Mouse (Mus musculus) brain, embryonic 18.5 days (tissue): ENCODE measurements around the gene Wdr83.
"Not testable (repeated sequence)": the region's sequence is repeated elsewhere in the genome, so short reads cannot be mapped to it uniquely, and the experiment has no call there.

Source experiments
- DNase-seq: peaks from one replicate; pipeline ENCODE4 v3.0.0-alpha.2; 2012; ENCODE audit warnings: low read depth, low spot score

Gene Wdr83

DNA sequence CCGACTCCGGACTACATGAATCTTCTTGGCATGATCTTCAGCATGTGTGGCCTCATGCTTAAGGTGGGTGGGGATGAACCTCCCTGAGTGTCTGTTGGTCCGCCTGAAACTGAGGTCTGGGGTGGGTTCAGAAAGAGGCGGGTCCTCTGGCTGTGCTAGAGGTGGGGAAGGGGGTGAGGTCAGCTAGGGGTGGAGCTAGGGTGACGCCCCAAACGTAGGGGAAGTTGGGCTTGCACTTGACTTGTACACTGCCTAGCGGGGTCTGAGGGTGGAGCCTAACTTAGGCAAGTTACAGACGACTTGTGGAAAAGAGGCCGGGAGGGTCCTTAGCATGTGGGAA is at the start of gene Wdr83:
Gene Wdr83, minus strand, starts transcription at position 91 of the 340 bp plus-strand sequence.
- no peak for DNase-seq

DNA sequence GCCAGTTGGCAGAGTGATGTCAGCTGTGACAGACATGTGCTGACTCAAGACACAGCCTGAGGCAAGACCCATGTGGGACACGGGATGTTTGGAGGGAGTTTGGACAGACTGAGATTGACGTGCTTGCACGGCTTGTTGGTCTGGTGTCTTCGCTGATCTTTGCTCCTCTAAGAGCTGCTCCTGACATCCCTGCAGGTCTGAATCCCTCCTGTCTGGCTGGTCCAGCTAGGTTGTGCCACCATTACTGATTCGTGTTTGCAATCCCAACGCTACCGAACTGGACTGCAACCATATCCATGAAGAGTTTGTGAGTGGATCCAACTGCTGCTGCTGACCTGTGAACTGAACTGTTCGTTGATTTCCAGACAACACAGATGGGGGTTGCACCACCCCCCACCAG is 42.6 kb upstream of the Wdr83 start:
- DNase-seq, result no peak

DNA sequence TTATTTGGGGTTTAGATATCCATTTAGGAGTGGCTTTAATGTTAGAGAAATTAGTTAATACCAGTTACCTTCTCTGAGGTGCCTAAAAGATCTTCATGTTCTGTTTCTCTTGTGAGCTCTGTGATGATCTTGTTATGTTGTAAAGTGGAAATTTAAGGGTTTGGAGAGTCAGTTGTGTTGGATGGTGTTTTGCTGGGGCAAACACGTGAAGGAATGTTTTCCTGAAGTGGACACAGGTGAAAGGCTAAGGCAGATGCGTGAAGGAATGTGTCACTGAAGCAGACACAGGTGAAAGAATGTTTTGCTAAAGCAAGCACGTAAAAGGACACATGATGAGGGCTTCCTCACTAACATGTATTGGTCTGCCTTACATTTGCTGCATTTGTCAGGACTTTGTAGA is 41.9 kb upstream of the Wdr83 start, which contains the start of gene Zfp791:
Gene Zfp791, minus strand, starts transcription at position 101 of the 400 bp plus-strand sequence.
- no peak for DNase-seq

DNA sequence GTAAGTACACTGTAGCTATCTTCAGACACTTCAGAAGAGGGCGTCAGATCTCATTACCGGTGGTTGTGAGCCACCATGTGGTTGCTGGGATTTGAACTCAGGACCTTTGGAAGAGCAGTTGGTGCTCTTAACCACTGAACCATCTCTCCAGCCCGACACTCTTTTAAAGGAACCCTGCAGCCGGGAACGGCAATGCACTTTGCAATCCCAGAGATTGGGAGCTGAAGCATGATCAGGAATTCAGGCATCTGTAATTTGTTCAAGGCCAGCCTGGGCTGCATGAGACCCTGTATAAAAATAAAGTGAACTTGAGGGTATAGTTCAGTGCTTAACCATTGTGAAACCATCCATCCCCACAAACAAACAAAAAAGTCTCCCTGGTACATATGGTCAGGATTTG is 39.1 kb upstream of the Wdr83 start:
- not testable (repeated sequence) for DNase-seq

DNA sequence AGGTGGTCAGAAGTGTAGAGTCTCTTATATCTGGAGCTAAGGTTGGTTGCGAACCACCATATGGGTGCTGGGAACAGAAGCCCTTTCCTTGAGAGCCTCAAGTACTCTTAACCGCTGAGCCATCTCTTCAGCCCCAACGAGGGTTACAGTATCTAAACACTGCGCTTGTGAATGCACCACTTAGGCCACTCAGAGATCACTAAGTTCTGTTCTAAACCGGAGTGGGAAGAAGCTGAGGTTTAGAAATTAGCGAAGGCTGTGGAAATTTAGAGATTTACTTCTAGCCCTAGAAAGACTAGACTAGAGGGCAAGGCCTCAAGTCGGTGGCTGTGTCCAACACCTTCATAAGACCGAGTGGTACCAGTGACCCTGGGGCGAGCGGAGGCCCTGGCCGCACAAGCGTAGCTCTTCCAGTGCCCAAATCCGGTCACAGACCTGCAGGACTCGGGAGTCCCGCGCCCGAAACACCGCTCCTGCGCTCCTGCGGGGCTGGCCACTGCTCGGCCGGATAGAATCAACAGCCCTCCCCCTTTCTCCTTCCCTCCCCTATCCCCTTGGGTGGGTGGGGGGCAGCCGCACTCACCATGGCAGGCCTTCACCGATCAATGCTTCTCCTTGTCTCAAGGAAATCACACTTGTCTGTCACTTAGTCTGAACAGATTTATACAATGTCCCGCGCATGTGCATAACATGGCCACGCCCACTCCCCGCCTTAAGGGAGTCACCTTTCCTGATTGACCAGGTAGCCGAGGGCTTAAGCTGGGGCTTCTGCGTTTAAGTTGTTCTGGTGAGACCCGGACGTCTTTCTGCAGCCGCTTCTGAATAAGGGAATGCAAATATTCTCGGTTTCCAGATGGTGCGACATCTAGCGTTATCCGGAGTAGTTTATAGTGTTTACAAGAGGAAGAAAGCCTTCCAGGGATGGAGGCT is 38.2 kb upstream of the Wdr83 start:
- peak; percentile 75 for DNase-seq

DNA sequence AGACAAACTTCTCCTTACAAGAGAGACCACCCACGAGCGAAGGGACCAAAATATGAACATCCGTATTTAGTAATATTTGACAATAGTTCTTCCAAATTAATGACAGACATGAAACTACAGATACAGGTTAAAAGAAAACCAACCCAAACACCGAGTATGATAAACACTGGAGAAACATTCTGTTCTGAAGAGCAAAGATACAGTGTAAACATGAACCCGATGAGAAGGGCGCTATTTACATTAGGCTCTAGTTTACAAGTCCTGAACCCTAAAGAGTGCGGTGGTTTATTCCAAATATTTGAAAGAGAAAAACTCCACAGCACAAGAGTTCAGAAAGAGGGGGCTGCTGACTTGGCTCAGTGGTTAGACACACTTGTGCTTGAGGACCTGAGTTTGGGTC is 35.9 kb upstream of the Wdr83 start:
- DNase-seq, result no peak

DNA sequence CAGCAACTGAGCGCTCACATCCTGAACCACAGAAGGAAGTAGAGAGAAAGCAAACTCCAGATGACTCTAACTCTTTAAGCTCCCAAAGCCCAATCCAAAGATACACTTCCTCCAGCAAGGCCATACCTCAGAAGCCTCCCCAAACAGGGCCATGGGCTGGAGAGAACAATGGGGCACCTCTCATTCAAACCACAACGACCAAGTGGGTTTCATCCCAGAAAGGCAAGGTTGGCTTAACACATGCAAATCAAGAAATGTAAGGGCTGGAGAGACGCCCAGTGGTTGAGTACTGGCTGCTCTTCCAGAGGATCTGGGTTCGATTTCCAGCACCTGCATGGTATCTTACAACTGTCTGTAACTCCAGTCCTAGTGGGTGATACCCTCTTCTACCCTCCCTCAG is 34.4 kb upstream of the Wdr83 start:
- no peak for DNase-seq

DNA sequence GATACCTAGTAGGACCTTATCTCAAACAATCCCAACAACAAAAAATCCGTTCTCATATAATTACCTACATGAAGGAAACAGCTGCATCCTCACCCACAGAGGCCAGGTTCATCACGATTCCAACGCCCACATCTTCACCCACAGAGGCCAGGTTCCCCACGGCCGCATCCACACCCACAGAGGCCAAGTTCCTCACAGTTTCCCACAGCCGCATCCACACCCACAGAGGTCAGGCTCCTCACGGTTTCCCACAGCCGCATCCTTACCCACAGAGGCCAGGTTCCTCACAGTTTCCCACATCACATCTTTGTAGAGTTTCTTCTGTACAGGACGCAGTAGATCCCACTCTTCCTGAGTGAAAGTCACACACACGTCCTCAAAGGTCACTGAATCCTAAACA is 32.1 kb upstream of the Wdr83 start:
- no peak for DNase-seq

DNA sequence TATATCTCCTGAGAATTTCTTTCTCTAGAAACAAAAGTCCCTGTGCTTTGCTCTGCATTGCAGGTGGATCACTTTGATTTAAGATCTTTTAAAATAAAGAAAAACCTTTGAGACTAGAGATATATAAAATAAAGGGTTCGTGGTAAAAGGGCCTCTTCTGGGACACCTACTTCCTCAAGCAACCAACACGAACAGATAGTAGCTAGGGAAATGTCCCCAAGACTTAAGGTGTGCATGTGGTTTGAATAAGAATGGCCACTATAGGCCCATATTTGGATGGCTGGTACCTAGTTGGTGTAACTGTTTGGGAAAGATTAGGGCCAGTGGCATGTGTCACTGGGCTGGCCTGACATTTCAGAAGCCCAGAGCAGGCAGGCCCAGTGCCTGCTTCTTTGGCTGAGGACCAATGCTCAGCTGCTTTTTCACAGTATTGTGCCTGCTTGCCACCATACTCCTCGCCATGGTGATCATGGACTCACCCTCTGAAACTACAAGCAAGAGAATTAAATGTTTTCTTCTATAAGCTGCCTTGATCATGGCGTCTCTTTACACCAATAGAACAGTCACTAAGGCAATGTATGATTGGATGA is 19.1 kb upstream of the Wdr83 start:
- no peak for DNase-seq

DNA sequence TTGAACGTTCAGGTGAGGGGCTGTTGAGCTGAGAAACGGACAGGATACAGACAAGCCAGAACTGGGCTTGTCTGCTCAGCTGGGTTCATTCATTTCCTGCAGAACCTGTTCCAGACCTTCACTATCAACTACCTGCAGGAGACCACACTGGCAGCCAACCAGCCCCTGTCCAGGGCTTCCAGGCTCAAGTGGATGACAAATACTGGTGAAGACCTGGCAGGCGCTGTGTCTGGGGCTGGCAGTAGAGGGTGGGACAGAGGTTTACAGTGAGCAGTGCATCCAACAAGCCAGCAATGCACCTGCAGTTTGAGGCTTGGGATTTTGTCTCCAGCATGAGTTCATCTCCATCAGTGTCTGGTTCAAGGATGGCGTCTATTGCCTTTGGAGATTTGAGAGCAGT is 15.7 kb upstream of the Wdr83 start:
- no peak for DNase-seq

DNA sequence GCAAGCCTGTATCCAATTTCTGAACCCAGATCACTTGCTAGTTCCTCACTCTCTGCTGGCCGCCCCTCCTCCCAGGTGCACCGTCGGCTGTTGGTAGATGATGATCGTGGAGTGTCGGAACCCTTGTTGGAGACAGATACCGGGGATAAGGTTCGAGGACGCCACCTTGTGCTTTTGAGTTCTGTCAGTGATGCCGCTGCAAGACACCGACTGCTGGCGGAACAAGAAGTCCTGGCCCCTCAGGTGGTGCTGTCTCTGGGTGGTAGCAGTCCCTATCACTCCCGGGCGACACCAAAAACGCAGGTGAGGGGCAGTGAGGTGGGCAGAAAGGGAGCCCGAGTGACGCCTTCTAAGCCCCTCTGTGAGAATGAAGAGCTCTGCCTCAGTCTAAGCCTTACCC is 15.1 kb upstream of the Wdr83 start:
- no peak for DNase-seq

DNA sequence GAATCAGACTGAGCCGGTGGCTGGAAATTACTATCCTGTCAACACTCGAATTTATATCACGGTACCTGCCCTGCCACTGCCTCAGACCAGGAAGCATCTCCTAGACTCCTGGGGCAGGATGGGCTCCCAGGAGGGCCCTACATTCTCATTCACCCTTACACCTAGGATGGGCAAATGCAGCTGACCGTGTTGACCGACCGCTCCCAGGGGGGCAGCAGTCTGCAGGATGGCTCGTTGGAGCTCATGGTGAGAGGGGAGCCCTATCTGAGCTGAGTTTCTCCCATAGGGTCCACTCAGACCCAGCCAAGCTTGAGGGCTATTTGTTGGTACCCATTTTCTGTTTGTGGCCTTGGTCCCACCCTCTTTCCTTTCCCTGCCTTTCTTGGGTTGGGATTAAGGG is 14.5 kb upstream of the Wdr83 start:
- no peak for DNase-seq

DNA sequence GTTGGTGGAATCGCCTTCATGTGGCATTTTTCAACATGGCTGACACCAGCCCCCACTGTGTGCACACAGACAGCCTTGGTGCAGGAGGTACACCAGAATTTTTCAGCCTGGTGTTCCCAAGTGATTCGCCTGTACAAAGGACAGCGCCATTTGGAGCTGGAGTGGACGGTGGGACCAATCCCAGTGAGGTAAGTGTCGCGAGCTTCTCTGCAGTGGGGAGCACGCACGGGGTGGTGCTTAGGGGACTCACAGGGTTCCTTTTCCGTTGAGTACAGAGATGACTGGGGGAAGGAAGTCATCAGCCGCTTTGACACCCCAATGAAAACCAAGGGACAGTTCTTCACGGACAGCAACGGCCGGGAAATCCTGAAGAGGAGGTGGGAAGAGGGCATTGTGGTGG is 13.9 kb upstream of the Wdr83 start:
- no peak for DNase-seq

DNA sequence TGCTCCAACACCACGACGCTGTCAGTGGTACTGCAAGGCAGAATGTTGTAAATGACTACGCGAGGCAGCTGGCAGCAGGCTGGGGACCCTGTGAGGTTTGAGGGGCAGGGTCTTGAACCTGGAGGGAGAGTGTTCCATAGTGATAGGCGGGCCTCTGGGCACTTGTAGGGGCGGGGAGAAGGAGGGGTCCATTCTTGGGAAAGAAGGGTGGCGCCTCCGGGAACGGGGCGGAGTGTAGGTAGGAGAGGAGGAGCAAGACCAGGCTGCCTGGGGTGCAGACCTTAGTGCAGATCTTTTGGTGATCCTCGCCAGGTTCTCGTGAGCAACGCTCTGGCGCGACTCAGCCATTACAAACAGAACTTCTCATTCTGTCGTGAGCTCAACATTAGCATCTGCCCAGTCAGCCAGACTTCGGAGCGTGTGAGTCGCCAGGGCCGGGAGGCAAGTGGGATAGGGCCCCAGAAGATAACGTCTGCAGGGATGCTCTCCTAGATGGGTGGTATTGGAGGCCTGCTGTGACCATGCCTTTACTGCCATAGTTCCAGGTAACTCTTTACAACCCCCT is 10.5 kb upstream of the Wdr83 start:
- no peak for DNase-seq

DNA sequence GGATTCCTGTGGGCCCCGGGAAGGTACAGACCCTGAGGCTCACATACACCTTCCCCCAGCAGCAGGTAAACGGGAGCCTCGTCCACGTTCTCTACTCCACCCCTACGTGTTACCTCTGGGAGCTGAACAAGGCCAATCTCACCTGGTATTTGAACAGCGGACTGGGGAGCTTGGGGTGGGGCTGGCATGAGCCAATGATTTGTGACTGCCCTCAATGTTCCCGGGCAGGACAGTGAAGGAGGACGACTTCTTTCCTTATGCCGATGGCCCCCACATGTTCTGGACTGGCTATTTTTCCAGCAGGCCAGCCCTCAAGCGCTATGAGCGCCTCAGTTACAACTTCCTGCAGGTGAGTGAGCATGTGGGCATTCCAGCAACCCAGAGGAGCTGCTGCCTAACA is 9.8 kb upstream of the Wdr83 start:
- no peak for DNase-seq

DNA sequence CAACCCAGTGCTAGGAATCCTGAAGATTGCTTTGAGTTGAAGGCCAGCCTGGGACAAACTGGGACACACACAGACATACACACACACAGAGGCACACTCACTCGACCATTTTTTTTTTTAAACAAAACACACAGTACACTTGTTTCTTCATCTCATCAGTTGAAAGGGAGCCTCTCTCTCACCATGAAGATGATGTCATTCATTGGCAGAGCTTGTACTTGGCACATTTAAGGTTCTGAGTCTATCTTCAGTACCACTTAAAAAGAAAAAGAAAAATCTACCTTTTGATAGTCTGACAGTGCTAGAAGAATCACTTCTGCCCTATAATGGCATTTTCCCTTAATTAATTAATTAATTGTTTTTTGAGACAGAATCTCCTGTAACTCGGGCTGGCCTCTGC is 7.7 kb upstream of the Wdr83 start:
- DNase-seq, result no peak

DNA sequence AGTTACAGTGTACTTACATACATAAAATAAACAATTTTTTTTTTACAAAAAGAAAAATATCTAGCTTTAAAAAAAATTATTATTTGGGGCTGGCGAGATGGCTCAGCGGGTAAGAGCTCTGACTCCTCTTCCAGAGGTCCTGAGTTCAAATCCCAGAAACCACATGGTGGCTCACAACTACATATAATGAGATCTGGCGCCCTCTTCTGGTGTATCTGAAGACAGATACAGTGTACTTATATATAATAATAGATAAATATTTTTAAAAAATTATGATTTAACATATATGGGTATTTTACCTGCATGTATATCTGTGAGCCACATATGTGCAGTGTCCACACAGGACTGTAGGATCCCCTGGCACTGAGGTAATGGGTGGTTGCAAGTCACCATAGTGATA is 5.1 kb upstream of the Wdr83 start:
- no peak for DNase-seq

DNA sequence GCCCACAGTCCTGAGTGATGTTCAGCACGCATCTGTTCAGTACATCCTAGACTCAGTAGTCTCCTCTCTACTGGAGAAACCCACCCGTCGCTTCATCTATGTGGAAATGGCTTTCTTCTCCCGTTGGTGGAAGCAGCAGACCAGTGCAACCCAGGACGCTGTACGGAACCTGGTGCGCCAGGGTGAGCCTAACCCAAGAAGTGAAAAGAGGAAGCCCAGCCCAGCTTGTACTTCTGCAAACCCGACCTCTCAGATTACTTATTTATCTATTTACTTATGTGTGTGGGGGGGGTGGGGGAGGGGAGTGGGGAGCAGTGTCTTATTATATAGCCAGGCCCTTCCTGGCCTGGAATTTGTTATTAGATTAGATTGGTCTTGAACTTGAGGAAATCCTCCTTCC is 3.5 kb upstream of the Wdr83 start:
- DNase-seq, result no peak

DNA sequence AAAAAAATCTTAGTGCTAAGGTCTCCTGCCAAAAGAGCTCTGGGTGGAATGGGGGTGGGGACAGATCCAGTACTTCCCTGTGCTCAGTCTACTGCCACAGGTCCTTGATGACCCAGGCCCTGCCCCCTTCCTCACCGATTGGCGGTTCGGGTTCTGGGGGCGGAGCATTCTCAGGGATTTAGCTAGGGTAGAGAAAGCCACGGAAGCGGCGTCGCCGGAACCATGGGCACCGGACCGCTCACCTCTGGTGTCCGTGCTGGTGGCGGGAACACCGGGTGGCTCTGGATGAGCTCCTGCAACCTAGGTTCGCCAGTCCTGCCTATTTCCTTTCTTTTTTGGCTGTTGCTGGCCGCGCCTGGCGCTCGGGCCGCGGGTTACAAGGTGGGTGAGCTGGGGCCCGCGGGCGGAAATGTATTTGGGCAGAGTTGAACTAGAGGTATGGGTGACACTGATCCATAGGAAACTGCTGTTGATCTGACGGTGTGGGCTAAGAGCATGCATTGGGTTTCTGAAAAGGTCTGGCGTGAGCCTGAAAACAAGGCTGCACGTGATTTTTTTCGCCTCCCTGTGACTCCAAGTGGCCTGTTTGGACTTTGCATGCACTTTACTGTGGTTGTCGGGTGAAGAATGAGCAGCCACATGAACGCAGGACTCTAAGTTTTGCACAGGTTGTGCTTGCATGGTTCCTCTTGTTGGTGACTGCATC is 2.2 kb upstream of the Wdr83 start, which contains the start of gene Man2b1:
Gene Man2b1, plus strand, starts transcription at position 163 of the 706 bp plus-strand sequence.
- DNase-seq, result peak; percentile 60

DNA sequence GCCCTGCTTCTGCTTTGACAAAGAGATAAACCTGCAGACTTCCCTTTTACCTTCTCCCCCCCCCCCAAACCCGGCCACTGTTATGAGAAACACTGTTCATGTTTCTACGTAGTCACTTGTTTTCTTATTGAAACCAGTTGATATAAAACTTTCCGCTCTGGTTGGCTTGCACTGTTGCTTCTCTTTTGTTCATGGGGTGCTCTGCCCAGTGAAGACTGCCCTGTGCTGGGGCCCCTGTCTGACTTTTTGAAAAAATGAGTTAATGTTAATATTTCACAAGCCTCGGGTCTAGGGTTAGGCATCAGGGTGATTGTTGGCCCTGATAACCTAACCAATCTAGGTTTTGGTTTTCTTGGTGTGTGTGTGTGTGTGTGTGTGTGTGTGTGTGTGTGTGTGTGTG is 1.1 kb upstream of the Wdr83 start:
- DNase-seq, result not testable (repeated sequence)

DNA sequence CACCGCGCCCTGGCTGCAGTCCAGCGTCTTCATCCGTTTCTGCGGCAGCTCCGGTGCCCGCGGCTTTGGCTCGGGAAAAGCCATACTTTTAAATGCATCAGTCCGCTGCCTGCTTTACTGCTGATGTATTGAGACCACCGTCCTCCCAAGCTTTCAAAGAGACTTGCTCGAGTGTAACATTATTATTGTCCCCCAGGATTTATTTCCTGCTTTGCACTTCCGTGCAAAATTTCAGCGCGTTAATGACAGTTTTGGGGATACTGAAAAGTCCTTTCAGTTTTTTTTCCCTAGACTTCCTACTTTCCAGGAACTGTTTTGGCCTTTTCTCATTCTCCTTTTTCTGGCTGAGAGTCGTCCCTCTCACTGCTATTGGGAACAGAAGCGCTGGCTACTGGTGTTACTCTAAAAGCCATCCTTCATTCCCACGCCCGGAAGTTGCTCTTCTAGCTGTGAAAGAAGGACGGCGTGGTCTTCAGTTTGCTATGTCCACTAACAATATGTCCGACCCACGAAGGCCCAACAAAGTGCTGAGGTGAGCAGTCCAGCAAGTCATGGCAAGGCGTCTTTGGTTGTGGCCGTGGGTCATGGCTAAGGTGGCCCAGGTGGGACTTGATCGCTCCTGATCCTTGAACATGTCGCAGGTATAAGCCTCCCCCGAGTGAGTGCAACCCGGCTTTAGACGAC is 432 bp downstream of the Wdr83 start, which contains the start of gene Wdr83os:
Gene Wdr83os, plus strand, starts transcription at position 209 of the 684 bp plus-strand sequence.
- DNase-seq, result peak; percentile 60

DNA sequence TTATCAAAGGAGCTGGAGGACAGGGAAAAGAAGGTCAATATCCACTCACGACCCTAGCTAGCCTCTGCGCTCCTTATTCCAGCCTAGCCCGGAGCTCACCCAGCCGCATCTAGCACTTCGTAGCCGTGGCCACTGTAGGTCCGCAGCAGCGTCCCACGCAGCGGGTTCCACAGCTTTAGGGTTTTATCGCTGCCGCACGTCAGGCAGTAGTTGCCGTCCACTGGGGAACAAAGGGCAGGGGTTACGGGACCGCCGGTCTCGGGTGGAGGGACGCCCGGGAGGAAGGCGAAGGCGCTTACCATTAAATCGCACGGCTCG is 933 bp downstream of the Wdr83 start:
- no peak for DNase-seq
